ENCODE assay signal across 8 mouse cellular contexts in genomic region chr17:24850065-24850772, GRCm38 (mm10). TPM values are rescaled to one million over a fixed set of nuclear protein-coding genes. Genes with fewer than 3 reads are reported as not detected.
DNase-seq lines count a peak whose midpoint lies in the region; ATAC-seq and TF ChIP-seq lines count a peak whose summit lies in the region.

Gene Fahd1 (minus strand): TSS chr17:24850364.

- peak within 1 kb of the TSS; percentile 70 for H3K4me3 ChIP-seq in hindbrain, embryonic 10.5 days
- H3K4me3 ChIP-seq in lung, postnatal 0 days (ENCODE audit: low read depth, low read length) = peak within 1 kb of the TSS; percentile 74

- peaks cover 29% of the 10 kb centered on the region for H3K4me1 ChIP-seq in hindbrain, embryonic 10.5 days (replicated peaks)
- peaks cover 6% of the 10 kb centered on the region; the same call in 1 of the 2 replicates for H3K4me1 ChIP-seq in lung, postnatal 0 days (ENCODE audit: insufficient read depth, low read depth, low read length)

- peak; percentile 97 for DNase-seq in MN1 (ENCODE audit: low spot score)
- peak; percentile 99 for DNase-seq in cerebellum, adult 9-10 months
- peak; percentile 97 for DNase-seq in hindbrain, embryonic 10.5 days (ENCODE audit: low spot score)
- peak; percentile 99 for DNase-seq in layer of hippocampus, adult 9-11 months
- peak; percentile 99 for DNase-seq in lung, postnatal 0 days (ENCODE audit: low spot score)
- peak; percentile 88 for DNase-seq in ovary, postnatal 14 days (ENCODE audit: low spot score)
- peak; percentile 94 for DNase-seq in thymus, postnatal 14 days

- peaks cover 10% of the 10 kb centered on the region for H3K27me3 ChIP-seq in hindbrain, embryonic 10.5 days (ENCODE audit: insufficient read depth, poor library complexity, severe bottlenecking)
- no peaks in the 10 kb centered on the region for H3K27me3 ChIP-seq in lung, postnatal 0 days (replicated peaks; ENCODE audit: insufficient read depth, low read length)

- WGBS in hindbrain, embryonic 10.5 days = under 1% methylated on average over 58 of the region's 58 CpGs
- 0% methylated on average over 55 of the region's 58 CpGs for WGBS in lung, postnatal 0 days

- TF ChIP-seq EP300 in lung, postnatal 0 days (IDR thresholded peaks at IDR 0.05) = no peak

- no peaks in the 10 kb centered on the region for H3K9me3 ChIP-seq in hindbrain, embryonic 10.5 days
- no peaks in the 10 kb centered on the region for H3K9me3 ChIP-seq in lung, postnatal 0 days (ENCODE audit: low read length)

- peaks cover 13% of the 10 kb centered on the region for H3K36me3 ChIP-seq in hindbrain, embryonic 10.5 days
- H3K36me3 ChIP-seq in lung, postnatal 0 days (ENCODE audit: insufficient read depth, low read length) = 0 out of 2 replicates have a peak, but pooled peaks cover 7% of the 10 kb centered on the region

- peak within 1 kb of the TSS; percentile 84 for H3K4me2 ChIP-seq in lung, postnatal 0 days (replicated peaks; ENCODE audit: low read depth, low read length)

- peak; percentile 96 for ATAC-seq in frontal cortex, adult (ENCODE audit: low TSS enrichment)
- peak; percentile 99 for ATAC-seq in lung, postnatal 0 days

- peak within 1 kb of the TSS; percentile 93 for H3K27ac ChIP-seq in hindbrain, embryonic 10.5 days
- peak within 1 kb of the TSS; percentile 89 for H3K27ac ChIP-seq in lung, postnatal 0 days (ENCODE audit: low read length)

- peak; percentile 46; the same call in 1 of the 2 replicates for TF ChIP-seq CTCF in lung, postnatal 0 days (IDR thresholded peaks at IDR 0.05)

- H3K9ac ChIP-seq in lung, postnatal 0 days (replicated peaks; ENCODE audit: low read depth) = peak within 1 kb of the TSS; percentile 65

RNA-seq across cellular contexts. Expression of gene Fahd1, which starts in this region (rescaled TPM):
- 18.4 and 20.7 TPM in 2 replicates for polyA plus RNA-seq in hindbrain, embryonic 10.5 days (2016; fragmentation: Nextera tagmentation; extraction: Ambion mirVana)
- 16.7 and 18.3 TPM in 2 replicates for polyA plus RNA-seq in lung, postnatal 0 days (2015; fragmentation: Nextera tagmentation; extraction: Ambion mirVana)

Comparison
In these comparisons a context has a peak if more than half of its experiments do, and no peak if none do; other contexts are left out.
1. Peak in every context shown above with its lines: DNase-seq, ATAC-seq, H3K4me3 ChIP-seq and H3K27ac ChIP-seq.